Mouse (Mus musculus): ENCODE results near the gene Tmem28. TPM values are rescaled to one million over a fixed set of nuclear protein-coding genes. Genes with fewer than 3 reads are reported as not detected.

Tmem28 gene
- polyA plus RNA-seq (2014; fragmentation: Illumina TruSeq; extraction: RNeasy Lipid Tissue Mini Kit (QIAGEN cat#74804); ENCODE audit: low read depth, low replicate concordance) = 0.41 TPM

DNA sequence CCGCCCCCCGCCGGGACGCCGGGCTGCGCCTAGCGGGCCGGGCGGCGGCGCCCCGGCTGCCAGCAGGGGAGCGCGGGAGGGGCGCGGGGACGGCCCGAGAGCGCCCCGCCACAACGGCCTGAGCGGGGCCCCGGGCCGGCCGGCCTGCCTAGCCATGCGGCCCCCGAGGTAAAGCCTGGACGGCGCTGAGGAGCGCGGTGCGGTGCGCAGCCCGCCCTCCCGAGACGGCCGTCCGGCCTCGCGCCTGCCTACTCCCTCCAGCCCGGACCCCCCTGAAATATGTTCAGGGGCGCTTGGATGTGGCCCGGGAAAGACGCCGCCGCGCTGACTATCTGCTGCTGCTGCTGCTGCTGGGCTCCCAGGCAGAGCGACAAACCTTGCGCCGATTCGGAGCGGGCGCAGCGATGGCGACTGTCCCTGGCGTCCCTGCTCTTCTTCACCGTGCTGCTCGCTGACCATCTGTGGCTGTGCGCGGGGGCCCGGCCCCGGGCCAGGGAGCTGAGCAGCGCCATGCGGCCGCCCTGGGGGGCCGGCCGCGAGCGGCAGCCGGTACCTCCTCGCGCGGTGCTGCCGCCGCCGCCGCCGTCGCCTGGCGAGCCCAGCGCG lies at the start of gene Tmem28:
Gene Tmem28 (plus strand): TSS at position 232 of the 606 bp plus-strand sequence.

Other genes starting within 250 kb of the Tmem28 start
- gene Eda, start 154.6 kb downstream of the Tmem28 start, polyA plus RNA-seq (2014; fragmentation: Illumina TruSeq; extraction: RNeasy Lipid Tissue Mini Kit (QIAGEN cat#74804); ENCODE audit: low read depth, low replicate concordance) = 4.5 TPM

All from adrenal gland, adult 10 weeks (tissue).